Mouse (Mus musculus) c-Kit-negative CD71-positive TER-119-positive erythroid progenitor cells, embryonic 14.5 days (primary cell): Measurements from ENCODE around the gene Gm20547.

Experiments
- DNase-seq: peaks from one replicate; pipeline ENCODE4 v3.0.0-alpha.2; 2013; ENCODE audit warnings: low read depth, low spot score

Gm20547 gene

DNA sequence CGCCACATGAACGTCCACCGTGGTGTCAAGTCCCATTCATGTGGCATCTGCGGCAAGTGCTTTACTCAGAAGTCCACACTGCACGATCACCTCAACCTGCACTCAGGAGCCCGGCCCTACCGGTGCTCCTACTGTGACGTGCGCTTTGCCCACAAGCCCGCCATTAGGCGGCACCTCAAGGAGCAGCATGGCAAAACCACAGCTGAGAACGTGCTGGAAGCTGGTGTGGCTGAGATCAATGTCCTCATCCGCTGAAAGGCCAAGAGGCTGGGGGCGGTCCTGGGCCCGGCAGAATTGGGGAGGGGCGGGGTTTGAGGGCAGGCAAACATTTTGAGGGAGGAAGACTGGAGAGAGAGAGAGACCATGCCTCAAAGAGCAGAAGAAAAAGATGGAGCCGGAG, 14.5 kb upstream of the Gm20547 start:
- no peak for DNase-seq

DNA sequence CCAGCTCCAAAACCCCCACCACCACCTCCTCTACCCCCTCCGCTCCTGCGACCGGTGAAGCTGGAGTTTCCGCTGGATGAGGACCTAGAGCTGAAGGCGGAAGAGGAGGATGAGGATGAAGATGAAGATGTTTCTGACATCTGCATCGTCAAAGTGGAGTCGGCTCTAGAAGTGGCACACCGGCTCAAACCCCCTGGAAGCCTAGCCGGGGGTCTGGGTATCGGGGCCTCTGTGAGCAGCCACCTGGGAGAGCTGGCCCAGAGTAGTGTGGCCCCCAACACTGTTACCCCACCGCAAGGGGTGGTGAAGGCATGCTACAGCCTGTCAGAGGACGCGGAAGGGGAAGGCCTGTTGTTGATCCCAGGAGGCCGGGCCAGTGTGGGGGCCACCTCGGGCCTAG, 13.9 kb upstream of the Gm20547 start:
- no peak for DNase-seq

DNA sequence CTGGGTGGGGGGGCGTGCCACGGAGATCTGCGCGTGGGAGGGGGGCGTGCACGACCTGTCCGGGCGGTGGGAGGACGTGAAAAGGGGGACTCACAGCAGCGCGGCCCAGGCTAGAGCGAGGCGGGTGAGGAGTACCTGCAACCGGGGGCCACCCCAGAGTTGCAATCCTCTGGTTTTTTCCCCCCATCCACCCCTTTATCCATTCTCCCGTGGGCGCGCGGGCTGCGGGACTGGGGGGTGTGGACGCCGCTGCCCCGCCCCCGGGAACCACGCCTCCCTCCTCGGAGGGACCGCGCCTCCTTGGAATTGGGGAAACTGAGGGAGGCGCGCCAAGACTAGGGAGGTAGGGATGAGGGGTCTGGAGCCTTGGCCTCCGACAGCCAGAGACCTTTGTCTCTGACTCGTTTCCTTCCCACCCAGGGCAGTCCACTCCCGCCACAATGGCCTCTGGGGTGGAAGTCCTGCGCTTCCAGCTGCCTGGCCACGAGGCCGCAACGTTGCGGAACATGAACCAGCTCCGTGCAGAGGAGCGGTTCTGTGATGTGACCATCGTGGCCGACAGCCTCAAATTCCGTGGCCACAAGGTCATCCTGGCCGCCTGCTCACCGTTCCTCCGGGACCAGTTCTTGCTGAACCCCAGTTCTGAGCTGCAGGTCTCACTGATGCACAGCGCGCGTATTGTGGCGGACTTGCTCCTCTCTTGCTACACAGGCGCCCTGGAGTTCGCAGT, 13.1 kb upstream of the Gm20547 start:
- no peak for DNase-seq

DNA sequence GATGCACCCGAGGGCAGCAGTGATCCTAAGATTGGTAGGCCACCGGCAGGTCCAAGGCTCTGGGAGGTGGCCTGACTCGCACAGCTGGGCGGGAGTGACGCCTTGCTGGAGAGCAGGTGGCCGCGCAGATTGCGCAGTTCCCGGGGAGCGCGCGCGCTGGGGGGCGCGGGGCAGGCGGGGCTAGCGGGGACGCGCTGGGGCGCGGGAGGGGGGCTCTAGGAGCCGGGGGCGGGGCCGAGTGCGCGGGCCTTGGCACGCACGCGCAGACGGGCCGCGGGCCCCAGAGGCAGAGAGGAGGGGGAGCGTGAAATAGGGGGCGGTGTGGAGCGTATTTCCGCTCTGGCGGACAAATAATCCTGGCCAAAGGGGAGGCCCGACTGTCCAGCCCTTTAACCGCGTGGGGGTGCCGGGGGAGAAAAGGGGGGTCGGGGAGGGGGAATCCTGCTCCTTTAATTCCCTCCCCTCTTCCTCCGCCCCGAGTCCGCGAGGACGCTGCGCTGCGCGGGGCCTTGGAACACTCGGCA, 12.3 kb upstream of the Gm20547 start:
- DNase-seq, result peak; percentile 55

DNA sequence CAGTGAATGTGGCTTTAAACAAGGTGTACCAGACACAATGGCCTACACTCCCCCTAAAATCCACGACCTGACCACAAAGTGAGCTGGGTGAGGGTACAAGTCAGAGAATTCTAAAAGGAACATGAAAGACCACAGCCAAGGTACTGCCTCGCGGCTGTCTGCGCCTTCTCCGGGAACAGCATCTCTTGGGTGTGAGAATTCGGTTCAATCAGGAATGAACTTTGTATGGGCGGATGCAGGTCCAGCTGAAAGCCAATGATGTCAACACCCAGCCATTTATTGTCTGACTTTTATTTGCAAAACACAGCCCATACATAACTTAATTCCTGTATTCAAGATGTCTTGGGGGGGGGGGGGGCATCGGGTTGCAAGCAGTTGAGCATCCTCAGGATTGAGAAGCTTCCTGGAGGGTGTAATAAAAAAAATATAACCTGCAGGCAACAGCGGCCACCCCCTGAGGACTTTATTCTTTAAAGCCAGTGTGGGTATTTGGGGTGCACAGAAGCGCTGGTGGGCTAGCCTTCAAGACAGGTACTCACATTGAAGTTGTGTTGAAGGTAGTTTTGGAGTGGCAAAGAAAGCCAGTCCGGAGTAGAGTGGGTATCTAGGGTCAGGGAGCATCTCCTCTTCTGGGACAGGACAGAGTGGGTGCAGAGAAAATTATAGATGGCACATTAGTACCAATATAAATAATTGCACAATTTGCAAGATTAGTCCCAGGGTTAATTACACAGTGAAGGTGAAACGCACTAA, 11.4 kb upstream of the Gm20547 start:
- no peak for DNase-seq

DNA sequence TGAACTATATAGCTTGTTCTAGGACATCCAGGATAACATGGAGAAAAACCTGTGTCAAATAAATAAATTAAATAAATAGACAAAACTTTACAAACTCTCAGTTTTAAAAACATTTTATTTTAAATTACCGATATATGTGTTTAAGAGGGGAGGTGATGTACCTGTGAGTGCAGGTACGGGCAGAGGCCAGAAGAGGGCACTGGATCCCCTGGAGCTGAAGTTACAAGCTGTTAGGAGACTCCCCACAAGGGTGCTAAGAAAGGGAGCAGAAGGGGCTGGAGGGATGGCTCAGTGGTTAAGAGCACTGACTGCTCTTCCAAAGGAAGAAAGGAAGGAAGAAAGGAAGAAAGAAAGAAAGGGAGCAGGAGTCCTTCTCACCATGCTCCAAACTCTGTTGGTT, 9.5 kb upstream of the Gm20547 start:
- no peak for DNase-seq

DNA sequence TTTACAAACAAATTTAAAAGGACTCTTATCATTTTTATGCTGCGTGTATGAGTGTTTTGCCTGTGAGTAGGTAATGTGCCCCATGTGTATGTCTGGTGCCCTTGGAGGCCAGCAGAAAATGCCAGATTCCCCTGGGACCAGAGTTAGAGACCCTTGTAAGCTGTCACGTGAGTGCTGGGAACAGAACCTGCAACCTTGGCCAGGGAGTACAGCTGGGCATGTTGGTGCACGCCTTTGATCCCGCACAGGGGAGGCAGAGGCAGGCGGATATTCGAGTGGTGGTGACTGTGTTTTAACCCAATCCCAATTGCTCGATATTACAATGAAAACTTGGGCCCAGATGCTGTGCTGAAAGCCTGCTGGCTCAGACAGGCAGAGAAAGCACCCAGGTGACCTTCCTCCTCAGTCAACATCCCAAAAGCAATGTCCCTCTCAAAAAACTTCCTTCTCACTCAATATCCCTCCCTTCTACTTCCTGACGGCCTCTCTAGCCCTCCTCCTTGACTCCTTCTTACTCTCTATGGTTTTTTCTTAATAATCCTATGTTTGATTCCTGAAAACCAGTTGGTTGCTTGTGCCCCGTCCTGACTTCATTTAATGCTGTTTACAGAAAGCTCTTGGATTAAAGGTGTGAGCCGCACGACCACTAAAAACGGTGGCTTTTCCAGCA, 8.4 kb upstream of the Gm20547 start:
- no peak for DNase-seq

DNA sequence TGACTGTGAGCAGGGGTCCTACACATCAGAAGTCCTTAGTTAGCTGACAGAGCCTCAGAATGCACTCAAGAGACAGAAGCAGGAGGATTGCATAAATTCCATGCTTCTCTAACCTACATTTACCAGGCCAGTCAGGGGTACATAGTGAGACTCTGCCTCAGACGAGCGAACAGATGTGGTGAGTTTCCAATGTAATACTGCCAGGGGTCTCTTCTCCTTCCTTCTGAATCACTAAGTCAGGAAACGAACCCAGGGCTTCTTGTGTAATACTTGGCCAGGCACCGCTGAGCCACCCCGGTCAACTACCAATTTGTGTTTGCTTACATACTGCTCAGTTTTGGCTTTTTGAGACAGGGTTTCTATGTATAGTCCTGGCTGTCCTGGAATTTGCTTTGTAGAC, 6.1 kb upstream of the Gm20547 start:
- no peak for DNase-seq

DNA sequence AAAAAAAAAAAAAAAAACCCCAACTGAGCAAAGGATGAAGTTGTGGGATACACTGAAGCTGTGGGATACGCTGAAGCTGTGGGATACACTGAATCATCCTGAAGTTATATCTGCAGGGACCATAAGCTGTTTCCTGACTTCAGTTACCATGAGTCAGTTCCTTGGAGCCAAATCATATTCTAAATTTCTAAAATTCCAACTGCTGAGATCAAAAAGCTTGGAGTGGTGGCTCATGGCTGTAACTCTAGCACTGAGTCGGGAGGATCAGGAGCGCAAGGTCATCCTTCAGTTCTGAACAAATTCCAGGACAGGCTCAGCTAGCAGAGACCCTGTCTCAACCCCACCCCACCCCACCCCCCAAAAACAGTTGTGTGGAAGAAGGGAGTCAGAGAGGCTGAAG, 3.8 kb upstream of the Gm20547 start:
- DNase-seq, result no peak

DNA sequence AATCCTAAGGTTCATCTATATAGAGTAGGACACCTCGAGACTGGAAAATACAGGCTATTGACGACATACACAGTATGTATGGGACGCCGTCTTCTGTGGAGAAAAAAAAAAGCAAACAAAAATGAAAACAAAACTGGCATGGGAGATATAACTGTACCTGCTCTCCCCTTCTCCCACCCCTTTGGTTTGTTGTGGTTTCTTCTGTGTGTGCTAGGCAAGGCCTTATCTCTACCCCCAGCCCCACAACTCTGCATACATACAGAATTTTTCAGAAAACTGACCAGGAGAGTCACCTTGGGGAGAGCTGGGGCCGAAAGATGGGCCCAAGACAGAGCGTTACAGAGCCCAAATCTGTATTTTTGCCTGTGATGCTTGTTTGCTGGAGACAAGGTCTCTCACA, 2.9 kb upstream of the Gm20547 start:
- DNase-seq, result no peak

DNA sequence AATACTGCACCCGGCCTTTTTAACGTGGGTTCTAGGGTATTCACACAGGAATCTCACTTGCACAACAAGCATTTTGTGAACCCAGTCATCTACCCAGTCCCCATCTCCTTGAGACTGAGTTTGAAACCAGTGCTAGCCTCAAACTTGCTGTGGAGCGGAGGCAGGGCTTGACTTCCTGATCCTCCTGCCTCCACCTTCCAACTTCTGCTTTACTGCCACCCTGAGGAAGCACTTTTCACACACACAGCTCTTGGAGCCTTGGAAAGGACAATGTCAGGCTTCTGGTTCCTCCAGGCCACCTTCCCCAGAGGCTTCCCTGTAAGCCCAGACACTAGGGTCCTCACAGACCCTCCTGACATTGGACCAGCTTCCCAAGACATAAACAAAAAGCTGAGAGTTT, 1.5 kb upstream of the Gm20547 start:
- DNase-seq, result no peak

DNA sequence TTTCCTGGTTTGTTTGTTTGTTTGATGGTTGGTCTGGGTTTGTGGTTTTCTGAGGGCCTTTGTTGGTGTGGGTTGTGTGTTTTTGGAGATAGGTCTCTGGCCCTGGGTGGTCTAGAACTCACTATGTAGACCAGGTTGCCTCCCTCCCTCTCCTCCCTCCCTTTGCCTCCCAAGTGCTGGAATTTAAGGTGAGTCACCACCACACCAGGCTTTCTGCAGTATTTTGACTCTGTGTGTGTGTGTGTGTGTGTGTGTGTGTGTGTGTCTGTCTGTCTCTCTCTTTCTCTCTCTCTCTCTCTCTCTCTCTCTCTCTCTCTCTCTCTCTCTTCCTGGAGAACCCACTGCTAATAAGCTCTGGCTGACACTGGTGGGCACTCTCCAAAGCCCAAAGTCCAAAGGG, 676 bp downstream of the Gm20547 start:
- no peak for DNase-seq

DNA sequence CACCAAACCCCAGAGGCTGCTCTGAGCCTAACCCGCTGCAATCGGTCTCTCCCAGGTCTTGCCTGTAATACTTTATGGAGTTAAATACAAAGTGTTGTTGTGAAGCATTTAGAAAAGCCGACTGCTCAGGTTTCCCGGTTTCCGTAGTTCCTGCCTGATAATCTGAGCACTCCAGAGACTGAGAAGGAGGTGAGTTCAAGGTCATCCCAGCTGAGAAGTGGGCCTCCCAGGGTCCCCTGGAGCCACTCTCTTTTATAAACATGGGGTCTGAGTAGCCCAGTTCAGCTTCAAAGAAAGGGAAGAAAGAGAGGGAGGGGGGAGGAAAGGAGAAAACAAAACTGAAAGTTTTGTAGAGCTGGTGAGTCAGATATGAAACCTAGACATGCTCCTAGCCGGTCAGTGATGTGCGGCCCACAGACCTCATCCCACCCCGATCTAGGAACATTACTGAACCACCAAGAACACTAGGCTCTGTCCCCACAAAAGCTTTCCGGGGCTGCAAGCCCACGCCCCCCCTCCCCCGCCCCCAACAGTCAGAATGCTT, 2.4 kb downstream of the Gm20547 start, which contains the start of gene Zbtb12:
TSS of gene Zbtb12 (plus strand) at position 148 of the 544 bp plus-strand sequence.
- no peak for DNase-seq

DNA sequence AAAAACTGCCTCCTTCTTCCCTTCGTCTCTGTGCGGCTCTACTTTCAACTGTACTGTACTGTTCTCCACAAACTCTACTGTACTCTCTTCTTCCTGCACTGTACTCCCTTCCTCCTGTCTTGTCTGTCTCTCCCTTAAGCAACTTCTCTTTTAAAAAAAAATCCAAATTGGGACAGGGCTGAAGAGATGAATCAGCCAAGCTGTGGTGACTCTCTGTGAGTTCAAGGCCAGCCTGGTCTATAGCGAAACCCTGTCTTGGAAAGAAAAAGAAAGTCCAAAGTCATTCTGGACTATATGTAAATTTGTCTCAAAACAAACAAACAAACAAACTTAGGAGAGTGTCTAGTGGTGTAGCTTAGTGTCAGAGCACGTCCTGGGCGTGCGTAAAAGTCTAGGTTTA, 7.5 kb downstream of the Gm20547 start:
- DNase-seq, result no peak

DNA sequence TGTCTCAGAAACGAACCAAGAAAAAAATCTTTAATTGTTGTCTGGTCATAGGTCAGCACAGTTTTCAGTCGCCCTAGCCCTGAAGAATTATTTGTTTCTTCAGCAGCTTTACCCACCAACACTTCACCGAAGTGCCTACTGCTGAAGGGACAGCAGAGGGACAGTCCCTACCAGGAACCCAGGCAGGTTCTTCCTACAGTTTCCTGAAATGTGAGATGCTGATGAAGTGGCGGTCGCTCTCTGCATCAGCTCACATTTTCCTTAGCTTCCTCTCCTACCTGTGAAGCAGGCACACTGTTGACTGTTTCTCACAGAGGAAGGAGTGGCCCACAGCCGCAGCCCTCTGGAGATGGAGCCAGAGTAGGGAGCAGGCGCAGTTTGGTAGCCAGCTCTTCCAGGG, 15.9 kb downstream of the Gm20547 start:
- no peak for DNase-seq

DNA sequence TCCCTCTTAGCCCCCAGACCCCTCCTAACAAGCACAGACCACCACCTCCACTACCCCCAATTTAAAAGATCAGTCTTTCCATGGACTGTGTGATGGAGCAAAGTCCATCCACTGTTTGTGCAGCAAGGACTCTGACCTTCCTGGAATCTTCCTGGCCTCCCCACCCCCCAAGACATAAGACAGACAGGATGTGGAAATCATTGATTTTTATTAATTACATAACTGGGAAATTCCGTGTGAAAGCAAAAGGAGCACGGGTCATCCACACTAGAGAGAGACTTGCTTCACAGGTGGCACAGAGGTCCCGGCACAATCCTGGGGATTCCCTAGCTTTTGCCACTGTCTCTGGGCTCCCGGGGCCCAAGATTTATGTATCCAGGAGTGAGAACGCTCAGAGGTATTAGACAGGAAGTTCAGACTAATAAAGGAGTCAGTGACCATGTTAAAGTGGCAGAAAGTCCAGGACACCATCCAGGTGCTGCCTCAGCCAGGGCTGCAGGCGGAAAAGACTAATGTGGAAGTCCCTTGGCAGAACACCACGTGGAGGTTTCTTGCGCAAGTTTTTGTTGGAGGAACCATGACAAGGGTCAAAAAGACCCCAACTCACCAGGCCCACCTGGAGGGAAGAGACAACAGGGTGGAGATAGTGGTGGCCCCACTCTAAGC, 19.3 kb downstream of the Gm20547 start, which contains the start of gene Cfb:
TSS of gene Cfb (minus strand) at position 103 of the 666 bp plus-strand sequence.
- DNase-seq, result no peak

DNA sequence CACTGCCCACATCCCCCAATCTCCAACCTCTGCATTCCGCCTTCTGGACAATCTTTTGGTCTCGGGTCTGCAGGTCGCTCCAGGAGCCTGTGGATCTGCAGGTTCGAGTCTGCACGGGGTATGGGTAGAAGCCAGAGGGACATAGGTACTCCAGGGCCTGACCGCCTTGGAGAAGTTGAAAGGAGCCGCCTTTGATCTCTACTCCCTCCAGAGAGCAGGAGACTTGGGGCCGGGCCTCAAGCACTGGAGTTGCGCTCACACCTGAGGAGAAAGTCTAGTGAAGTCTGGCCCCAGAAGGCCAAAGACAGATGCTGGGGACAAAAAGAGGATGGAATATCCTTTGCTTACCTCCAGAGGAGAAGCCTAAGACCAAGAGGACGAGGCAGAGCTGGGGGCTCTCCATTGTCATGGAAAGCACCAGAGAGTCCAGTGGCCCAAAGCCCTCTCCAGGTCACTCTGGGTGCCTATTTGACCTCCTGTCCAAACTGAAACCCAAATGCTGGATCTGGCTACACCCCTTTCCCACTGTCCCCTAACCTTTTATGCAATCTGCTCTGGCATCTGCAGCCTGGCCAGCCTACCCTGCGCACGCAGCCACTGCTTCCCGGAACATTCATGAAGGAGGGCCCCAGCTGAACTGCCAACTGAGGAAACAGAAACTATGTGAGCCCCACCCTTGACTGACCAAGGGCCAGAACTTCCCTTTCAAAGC, 20.0 kb downstream of the Gm20547 start:
- no peak for DNase-seq

DNA sequence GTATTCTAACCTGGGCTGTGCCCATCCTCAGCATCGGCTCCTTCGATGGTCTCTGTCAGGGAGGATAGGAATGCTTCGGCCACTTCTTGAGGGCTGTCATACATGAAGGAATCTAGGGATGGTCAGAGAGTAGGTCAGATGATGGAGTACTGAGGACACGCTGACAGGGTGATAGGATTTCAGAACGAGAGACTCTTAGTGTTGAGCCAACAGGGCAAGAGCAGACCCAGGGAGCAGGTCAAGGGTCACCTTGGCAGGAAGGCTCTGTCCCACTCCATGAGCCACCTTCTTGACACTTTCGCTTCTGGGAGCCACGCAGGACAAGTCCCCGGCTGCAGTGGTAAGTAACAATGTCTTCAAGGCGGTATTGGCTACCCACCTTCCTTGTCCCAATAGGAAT, 21.3 kb downstream of the Gm20547 start:
- no peak for DNase-seq

DNA sequence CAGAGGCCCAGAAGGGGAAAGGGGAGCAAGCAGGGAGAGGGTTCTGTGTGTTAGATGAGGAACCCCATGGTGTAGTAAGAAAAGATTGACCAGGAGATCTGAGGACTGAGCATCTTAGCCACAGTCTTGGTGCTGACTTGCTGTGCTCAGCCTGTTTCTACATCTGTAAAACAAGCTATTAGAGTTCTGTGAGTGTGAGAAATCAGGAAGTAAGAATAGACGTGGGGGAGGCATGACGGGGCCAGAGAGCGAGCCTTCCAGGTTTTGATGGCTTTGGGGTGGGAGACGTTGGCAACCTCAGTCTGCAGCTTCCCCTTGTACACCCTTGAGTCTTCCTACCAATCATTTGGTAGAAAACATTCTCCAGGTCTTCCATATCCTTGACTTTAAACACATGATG, 23.2 kb downstream of the Gm20547 start:
- DNase-seq, result no peak

DNA sequence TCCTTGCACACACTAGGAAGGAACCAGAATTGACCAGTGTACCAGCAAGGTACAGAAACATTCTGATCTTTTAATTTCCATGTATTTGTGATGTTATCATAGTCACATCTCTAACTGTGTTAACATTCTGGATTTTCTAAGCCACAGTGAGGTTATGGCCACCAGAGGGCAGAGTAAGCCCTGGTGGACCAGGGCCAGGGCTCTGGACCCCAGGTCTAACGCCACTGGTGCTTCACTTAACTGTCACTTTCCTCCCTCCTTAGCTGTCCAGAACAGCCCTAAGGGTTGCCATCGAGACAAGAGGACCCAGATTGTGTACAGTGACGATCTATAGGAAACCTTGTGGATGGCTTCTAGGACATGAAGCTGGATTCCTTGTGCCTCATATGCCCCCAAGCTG, 26.0 kb downstream of the Gm20547 start:
- DNase-seq, result no peak

DNA sequence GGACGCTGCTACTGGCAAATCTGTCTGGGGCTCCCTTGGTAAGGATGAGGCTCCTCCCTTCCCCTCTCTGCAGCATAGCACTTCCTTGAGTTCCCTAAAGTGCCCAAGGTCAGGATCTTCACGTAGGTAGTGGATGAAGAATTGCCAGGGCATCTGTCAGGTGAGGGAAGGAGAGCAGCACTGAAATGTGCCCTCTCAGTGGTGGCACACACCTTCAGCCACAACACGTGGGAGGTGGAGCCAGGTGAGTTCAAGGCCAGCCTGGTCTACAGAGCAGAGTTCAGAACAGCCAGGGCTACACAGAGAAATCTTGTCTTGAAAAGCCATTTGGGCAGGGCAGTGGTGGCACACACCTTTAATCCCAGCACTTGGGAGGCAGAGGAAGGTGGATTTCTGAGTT, 27.1 kb downstream of the Gm20547 start:
- no peak for DNase-seq
